Mouse (Mus musculus) liver, adult 2 months (tissue): ENCODE measurements at regions not wholly inside any gene's neighbourhood (a gene's known extent, or its start where the extent isn't known, plus 50 kb on each side); places are given as distances from the start of the nearest gene placed in this dataset.

Experiments
- CTCF ChIP-seq: fragments of 200-500 bp; IDR thresholded peaks from 2 replicates; pipeline ENCODE4 v1.5.1; 2011; ENCODE audit warnings: low read depth, low read length, control low read depth
- POLR2A ChIP-seq: fragments of 200-500 bp; IDR thresholded peaks from 2 replicates; pipeline ENCODE4 v1.6.1; 2011; ENCODE audit warnings: low read length, control low read depth; ENCODE audit not compliant: insufficient read depth; ENCODE audit errors: extremely low read depth

- no peak for TF ChIP-seq POLR2A
- no peak for TF ChIP-seq CTCF
Measured at GRCm38 (mm10) chr5:101146345-101146744, 300.8 kb downstream of the Gpat3 start.
